Mouse (Mus musculus) limb, embryonic 12.5 days (tissue): ENCODE results near the gene Oasl2. TPM values are rescaled to one million over a fixed set of nuclear protein-coding genes. Genes with fewer than 3 reads are reported as not detected.
"Not testable (repeated sequence)": the region's sequence is repeated elsewhere in the genome, so short reads cannot be mapped to it uniquely, and the experiment has no call there.

ENCODE experiments used
- ATAC-seq: fragments of 200-750 bp; cut with Nextera tagmentation; 2 replicates; pipeline ENCODE4 v1.8.0; 2017; ENCODE audit warnings: low read depth, moderate TSS enrichment; ENCODE audit not compliant: insufficient number of reproducible peaks, insufficient read depth, low FRiP score, low TSS enrichment
- H3K27ac ChIP-seq: fragments of 300-500 bp; sonication (generic); 2 replicates; pipeline ENCODE4 v1.5.1; 2016; ENCODE audit warnings: mild to moderate bottlenecking, moderate library complexity
- H3K27me3 ChIP-seq: fragments of 300-500 bp; sonication (generic); 2 replicates; pipeline ENCODE4 v1.6.1; 2016; ENCODE audit warnings: mild to moderate bottlenecking, moderate library complexity
- H3K36me3 ChIP-seq: fragments of 300-500 bp; sonication (generic); 2 replicates; pipeline ENCODE4 v1.6.1; 2016; ENCODE audit warnings: mild to moderate bottlenecking, moderate library complexity
- H3K4me1 ChIP-seq: fragments of 300-500 bp; sonication (generic); replicated peaks from 2 replicates; pipeline ENCODE4 v1.6.1; 2016
- H3K4me2 ChIP-seq: fragments of 300-500 bp; sonication (generic); 2 replicates; pipeline ENCODE4 v1.6.1; 2016; ENCODE audit warnings: mild to moderate bottlenecking, moderate library complexity
- H3K4me3 ChIP-seq: fragments of 300-500 bp; sonication (generic); replicated peaks from 2 replicates; pipeline ENCODE4 v1.5.1; 2016; ENCODE audit warnings: mild to moderate bottlenecking
- H3K9ac ChIP-seq: fragments of 300-500 bp; sonication (generic); replicated peaks from 2 replicates; pipeline ENCODE4 v1.6.1; 2016; ENCODE audit warnings: mild to moderate bottlenecking, moderate library complexity
- H3K9me3 ChIP-seq: fragments of 300-500 bp; sonication (generic); 2 replicates; pipeline ENCODE4 v1.6.1; 2016; ENCODE audit warnings: mild to moderate bottlenecking, moderate library complexity
- WGBS: fragments of 180-500 bp; shearing (Covaris S2); methylation state at CpG from one replicate; pipeline ENCODE4 v1.1.7; 2016; 5-methylcytosine and 5-hydroxymethylcytosine counted together
- polyA plus RNA-seq: library from polyadenylated mRNA; unstranded; fragments of >200 nt; fragmentation: Nextera tagmentation; extraction: Ambion mirVana; gene quantifications from 2 replicates; pipeline ENCODE4 v1.2.1, GENCODE M21; 2016

Gene Oasl2
- polyA plus RNA-seq, 1 experiment from 2014 or later, result 0.74 TPM

DNA sequence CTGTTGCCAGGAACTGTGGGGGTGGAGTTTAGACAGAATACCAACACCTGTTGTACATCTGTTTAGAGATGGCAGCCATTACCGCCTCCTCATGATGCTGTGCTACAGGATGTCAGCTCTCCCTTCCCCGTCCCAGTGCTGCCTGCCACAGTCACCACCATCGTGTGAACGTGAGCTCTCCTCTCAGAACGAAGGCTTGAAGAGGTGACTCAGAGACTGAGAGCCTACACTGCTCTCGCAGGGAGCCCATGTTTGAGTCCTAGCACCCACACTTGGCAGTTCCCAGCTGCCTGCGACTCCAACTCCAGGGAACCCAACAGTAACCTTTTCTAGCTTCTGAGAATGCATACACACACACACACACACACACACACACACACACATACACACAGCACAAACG lies 18.1 kb downstream of the Oasl2 start:
- Histone ChIP-seq H3K4me1 (no peaks in the 10 kb centered on the region; the same call in 1 of the 2 replicates), H3K36me3 (no peaks in the 10 kb centered on the region), H3K27ac (no peak overlapping the region), H3K9ac (no peak overlapping the region), H3K9me3 (no peaks in the 10 kb centered on the region), H3K4me2 (no peak overlapping the region), H3K4me3 (no peak overlapping the region), H3K27me3 (no peaks in the 10 kb centered on the region)
- ATAC-seq, result no peak
- WGBS, result 62% methylated on average over 8 of the region's 8 CpGs

DNA sequence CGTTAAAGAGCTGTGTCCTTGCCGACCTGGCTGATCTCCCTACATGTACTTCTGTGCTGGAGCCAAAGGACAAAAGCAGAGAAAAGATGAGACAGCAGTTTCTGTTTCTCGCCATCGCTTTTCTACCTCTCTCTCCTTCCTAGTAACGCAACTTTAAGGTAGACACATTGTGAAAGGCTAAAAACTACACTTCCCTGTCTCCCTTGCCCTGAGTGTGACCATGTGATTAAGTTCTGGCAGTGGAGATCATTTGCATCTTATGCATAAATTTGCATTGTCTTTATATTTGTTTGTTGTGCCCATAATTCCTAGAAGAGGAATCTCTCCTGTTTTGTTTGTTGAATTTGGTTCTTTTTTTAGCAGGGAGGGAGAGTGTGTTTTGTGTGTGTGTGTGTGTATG lies 19.1 kb downstream of the Oasl2 start:
- no peak overlapping the region for H3K4me2 ChIP-seq
- 80% methylated on average over 5 of the region's 5 CpGs for WGBS
- no peak for ATAC-seq
- no peak overlapping the region for H3K27ac ChIP-seq
- no peaks in the 10 kb centered on the region for H3K27me3 ChIP-seq
- H3K9ac ChIP-seq, result no peak overlapping the region
- no peak overlapping the region for H3K4me3 ChIP-seq
- H3K4me1 ChIP-seq, result no peaks in the 10 kb centered on the region; the same call in 1 of the 2 replicates
- H3K36me3 ChIP-seq, result no peaks in the 10 kb centered on the region
- H3K9me3 ChIP-seq, result no peaks in the 10 kb centered on the region

DNA sequence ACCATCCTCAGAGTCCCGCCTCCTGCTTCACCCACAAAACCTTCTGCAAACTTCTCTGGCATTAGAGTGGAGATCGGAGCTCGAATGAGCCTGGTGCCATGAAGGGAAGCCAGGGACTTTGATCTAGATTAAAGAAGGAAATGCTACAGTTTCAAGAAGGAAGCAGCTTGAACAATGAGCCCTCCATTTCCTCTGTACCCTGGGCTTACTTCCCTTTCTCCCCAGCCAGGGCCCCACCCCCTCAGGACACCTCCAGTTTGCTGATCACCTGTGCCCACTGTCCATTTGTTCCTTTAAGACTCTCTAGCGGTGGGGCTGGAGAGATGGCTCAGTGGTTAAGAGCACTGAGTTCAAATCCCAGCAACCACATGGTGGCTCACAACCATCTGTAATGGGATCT lies 20.0 kb downstream of the Oasl2 start:
- no peaks in the 10 kb centered on the region for H3K27me3 ChIP-seq
- no peak overlapping the region for H3K27ac ChIP-seq
- no peak for ATAC-seq
- WGBS, result 87% methylated on average over 4 of the region's 4 CpGs
- no peaks in the 10 kb centered on the region; the same call in 1 of the 2 replicates for H3K4me1 ChIP-seq
- no peak overlapping the region for H3K4me2 ChIP-seq
- H3K36me3 ChIP-seq, result no peaks in the 10 kb centered on the region
- H3K9ac ChIP-seq, result no peak overlapping the region
- H3K4me3 ChIP-seq, result no peak overlapping the region
- H3K9me3 ChIP-seq, result no peaks in the 10 kb centered on the region

DNA sequence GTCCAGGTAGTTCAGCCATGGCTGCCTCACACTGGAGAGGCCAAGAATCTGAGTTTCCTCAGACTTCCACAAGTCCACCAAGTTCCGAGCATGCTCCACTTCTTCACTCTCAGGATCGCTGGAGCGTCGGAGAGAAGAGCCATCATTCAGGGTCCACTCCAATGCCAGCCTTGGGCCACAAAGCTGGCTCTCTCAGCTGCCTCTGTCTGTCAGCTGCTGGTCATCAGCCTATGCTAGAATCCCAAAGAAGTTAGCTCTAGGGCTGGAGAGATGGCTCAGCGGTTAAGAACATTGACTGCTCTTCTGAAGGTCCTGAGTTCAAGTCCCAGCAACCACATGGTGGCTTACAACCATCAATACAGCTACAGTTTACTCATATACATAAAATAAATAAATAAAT lies 20.6 kb downstream of the Oasl2 start:
- 90% methylated on average over 5 of the region's 5 CpGs for WGBS
- not testable (repeated sequence) for H3K27me3 ChIP-seq, ATAC-seq, H3K9ac ChIP-seq, H3K36me3 ChIP-seq, H3K4me3 ChIP-seq, H3K9me3 ChIP-seq, H3K27ac ChIP-seq, H3K4me2 ChIP-seq, H3K4me1 ChIP-seq

DNA sequence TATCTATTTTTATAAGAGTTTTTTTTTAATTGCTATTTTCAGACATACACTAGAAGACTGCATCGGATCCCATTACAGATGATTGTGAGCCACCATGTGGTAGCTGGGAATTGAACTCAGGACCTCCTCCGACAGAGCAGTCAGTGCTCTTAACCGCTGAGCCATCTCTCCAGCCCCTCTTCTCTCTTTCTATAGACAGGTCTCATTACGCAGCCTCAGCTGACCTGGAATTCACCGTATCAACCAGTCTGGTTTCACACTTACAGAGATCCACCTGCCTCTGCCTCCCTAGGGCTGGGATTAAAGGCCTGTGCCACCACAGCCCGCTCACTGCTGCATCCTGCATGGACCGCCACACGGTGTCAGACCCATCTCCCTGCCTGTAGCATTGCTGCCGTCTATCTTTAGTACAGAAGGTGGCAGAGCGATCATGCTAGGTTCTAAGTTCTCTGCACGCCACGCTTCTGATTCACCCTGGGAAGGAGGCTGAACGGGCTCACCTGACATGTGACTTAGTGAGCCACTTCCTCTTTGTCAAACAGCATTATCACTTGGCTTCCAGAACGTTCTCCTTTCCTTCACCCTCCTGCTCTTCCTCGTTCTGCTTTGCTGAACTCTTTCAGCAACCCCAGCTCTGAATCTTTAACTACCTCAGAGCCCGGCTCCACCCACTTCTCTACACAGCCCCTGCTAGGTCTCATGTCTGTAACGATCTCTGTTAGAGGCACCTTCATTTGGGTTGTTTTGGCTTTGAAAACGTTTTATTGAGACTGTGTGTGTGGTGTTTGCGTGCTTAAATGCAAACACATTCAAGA lies 25.0 kb downstream of the Oasl2 start:
- H3K27me3 ChIP-seq, result no peaks in the 10 kb centered on the region
- ATAC-seq, result no peak
- no peaks in the 10 kb centered on the region for H3K9me3 ChIP-seq
- H3K4me3 ChIP-seq, result no peak overlapping the region
- 70% methylated on average over 19 of the region's 19 CpGs for WGBS
- H3K4me1 ChIP-seq, result peaks cover 13% of the 10 kb centered on the region
- no peak overlapping the region for H3K4me2 ChIP-seq
- no peak overlapping the region for H3K27ac ChIP-seq
- no peak overlapping the region for H3K9ac ChIP-seq
- H3K36me3 ChIP-seq, result no peaks in the 10 kb centered on the region

GRCm38 (mm10) chr5:114922366-114922731 lies 25.6 kb downstream of the Oasl2 start:
- 63% methylated on average over 10 of the region's 10 CpGs for WGBS
- ATAC-seq, result no peak
- H3K27ac ChIP-seq, result no peak overlapping the region
- no peak overlapping the region for H3K9ac ChIP-seq
- no peaks in the 10 kb centered on the region for H3K27me3 ChIP-seq
- peaks cover 13% of the 10 kb centered on the region for H3K4me1 ChIP-seq
- no peak overlapping the region for H3K4me3 ChIP-seq
- no peak overlapping the region for H3K4me2 ChIP-seq
- H3K36me3 ChIP-seq, result no peaks in the 10 kb centered on the region
- H3K9me3 ChIP-seq, result no peaks in the 10 kb centered on the region

DNA sequence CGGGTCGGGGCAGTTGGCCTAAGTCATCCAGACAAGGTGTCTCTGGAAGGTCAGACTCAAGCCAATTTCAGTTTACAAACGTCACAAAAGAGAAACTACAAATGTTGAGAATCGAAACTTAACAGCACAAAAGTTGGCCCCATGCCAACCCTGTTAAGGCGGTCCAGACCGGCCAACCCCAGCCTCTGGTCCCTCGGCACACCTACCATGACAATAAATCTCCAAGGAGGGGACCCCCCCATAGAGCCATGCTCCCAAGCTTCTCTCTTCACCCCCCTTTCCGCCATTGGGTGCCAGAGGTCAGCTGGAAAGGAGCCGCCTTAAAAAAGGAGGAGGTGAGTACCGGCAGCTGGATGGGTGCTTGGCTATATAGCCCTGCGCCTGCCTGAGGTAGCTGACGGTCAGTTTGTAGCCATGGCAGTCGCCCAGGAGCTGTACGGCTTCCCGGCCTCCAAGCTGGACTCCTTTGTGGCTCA lies 26.3 kb downstream of the Oasl2 start, which contains the start of gene Oasl1:
Oasl1 (plus strand) TSS at position 243 of the 476 bp plus-strand sequence.
- Histone ChIP-seq H3K4me3 (peak within 1 kb of the TSS; percentile 19), H3K9ac (no peak within 1 kb of the TSS), H3K27ac (0 out of 2 replicates have a peak within 1 kb of the TSS, but pooled peaks have one; percentile 12), H3K4me1 (peaks cover 13% of the 10 kb centered on the region), H3K9me3 (no peaks in the 10 kb centered on the region), H3K4me2 (peak within 1 kb of the TSS; percentile 50), H3K27me3 (no peaks in the 10 kb centered on the region), H3K36me3 (no peaks in the 10 kb centered on the region)
- ATAC-seq, result no peak
- WGBS, result 35% methylated on average over 15 of the region's 15 CpGs

DNA sequence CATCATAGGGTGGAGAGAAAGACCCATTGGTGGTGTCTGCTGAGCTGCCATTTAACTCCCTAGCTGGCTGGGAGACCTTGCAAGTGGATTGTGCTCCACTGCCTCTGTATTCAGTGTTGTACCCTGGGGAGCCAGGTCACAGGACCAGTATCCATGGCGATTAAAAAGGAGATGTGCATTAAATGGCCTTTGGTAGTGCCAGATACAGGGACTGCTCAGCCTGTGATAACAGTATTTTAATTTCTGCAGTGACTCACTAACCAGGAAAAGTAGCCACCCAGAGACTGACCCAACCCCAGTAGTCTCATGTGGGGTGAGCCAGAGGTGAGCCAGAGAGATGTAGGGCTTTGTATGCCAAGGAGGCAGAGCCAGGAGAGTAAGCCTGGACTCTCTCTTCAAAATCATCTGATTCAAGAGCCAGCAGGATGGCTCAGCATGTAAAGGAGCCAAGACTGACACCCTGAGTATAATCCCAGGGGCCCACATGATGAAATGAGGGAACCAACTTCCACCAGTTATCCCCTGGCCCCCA lies 29.5 kb downstream of the Oasl2 start:
- WGBS, result 58% methylated on average over 1 of the region's 1 CpGs
- Histone ChIP-seq H3K4me1 (peaks cover 13% of the 10 kb centered on the region), H3K27ac (no peak overlapping the region), H3K9me3 (no peaks in the 10 kb centered on the region), H3K9ac (no peak overlapping the region), H3K27me3 (no peaks in the 10 kb centered on the region), H3K4me3 (no peak overlapping the region), H3K4me2 (no peak overlapping the region), H3K36me3 (no peaks in the 10 kb centered on the region)
- ATAC-seq, result no peak

DNA sequence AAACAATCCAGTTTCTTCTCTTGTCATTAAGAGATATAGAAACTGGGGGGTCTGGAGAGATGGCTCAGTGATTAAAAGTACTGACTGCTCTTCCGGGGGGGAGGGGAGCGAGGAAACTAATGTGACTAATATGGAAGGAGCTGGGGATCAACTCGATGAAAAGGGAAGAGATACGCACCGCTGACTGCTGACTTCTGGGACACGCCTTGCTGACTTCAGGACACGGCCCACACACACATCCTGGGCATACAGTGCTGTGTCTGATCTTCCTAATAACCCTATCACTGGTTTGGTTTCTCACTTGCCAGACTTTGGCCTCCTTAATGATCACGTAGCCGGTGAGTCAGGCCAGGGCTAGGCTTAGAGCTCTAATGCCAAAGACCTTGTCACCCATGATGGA lies 30.0 kb downstream of the Oasl2 start:
- Histone ChIP-seq H3K4me2 (no peak overlapping the region), H3K27me3 (no peaks in the 10 kb centered on the region), H3K36me3 (no peaks in the 10 kb centered on the region), H3K4me3 (no peak overlapping the region), H3K4me1 (peaks cover 13% of the 10 kb centered on the region), H3K9me3 (0 out of 2 replicates have a peak, but pooled peaks cover 4% of the 10 kb centered on the region), H3K9ac (no peak overlapping the region), H3K27ac (no peak overlapping the region)
- no peak for ATAC-seq
- 85% methylated on average over 9 of the region's 9 CpGs for WGBS

DNA sequence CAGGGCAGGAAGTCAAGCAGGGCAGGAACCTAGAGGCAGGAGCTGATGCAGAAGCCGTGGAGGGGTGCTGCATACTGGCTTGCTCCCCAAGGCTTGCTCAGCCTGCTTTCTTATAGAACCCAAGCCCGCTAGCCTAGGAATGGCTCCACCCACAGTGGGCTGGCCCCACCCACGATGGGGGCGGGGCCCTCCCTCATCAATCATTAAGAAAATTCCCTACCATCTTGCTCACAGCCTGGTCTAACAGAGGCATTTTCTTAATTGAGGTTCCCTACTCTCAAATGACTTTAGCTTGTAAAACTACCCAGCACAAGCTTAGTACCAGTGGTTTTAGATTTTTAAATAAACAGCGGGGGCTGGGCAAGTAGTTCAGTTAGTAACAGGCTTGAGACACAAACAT lies 34.9 kb downstream of the Oasl2 start:
- Histone ChIP-seq H3K27ac (no peak overlapping the region), H3K4me2 (no peak overlapping the region), H3K36me3 (no peaks in the 10 kb centered on the region), H3K9me3 (0 out of 2 replicates have a peak, but pooled peaks cover 4% of the 10 kb centered on the region), H3K9ac (no peak overlapping the region), H3K4me3 (no peak overlapping the region), H3K4me1 (peaks cover 4% of the 10 kb centered on the region; the same call in 1 of the 2 replicates), H3K27me3 (no peaks in the 10 kb centered on the region; the same call in 1 of the 2 replicates)
- ATAC-seq, result no peak
- 63% methylated on average over 5 of the region's 5 CpGs for whole genome bisulfite sequencing

- no peak overlapping the region for H3K4me2 ChIP-seq
- H3K27me3 ChIP-seq, result no peaks in the 10 kb centered on the region; the same call in 1 of the 2 replicates
- WGBS, result 82% methylated on average over 8 of the region's 8 CpGs
- H3K4me1 ChIP-seq, result peaks cover 4% of the 10 kb centered on the region; the same call in 1 of the 2 replicates
- no peak overlapping the region for H3K4me3 ChIP-seq
- no peak overlapping the region for H3K9ac ChIP-seq
- ATAC-seq, result no peak
- no peak overlapping the region for H3K27ac ChIP-seq
- H3K36me3 ChIP-seq, result no peaks in the 10 kb centered on the region
- peaks cover 4% of the 10 kb centered on the region; the same call in 1 of the 2 replicates for H3K9me3 ChIP-seq
Observed at GRCm38 (mm10) chr5:114933206-114933605, 36.5 kb downstream of the Oasl2 start.
